Mouse (Mus musculus): ENCODE measurements at regions not wholly inside any gene's neighbourhood (a gene's known extent, or its start where the extent isn't known, plus 50 kb on each side); places are given as distances from the start of the nearest gene placed in this dataset. TPM values are rescaled to one million over a fixed set of nuclear protein-coding genes. Genes with fewer than 3 reads are reported as not detected.

Small RNA genes lying in the stretch of these regions (microRNA-seq; reads per million reads assigned to microRNA genes)
- gene Gm44495 (ENCODE audit: borderline number of aligned reads), result not detected
